Mouse (Mus musculus) thymus, adult 18-20 months (tissue): ENCODE measurements at regions not wholly inside any gene's neighbourhood (a gene's known extent, or its start where the extent isn't known, plus 50 kb on each side); places are given as distances from the start of the nearest gene placed in this dataset.

Source experiments
- DNase-seq, 2 experiments: peaks; one replicate each; pipeline ENCODE4 v3.0.0; 2022; ENCODE audit warnings: mixed read lengths in 2 of 2

- no peak for DNase-seq
Measured at GRCm38 (mm10) chr7:40766142-40766541, 132.0 kb upstream of the Vstm2b start.

GRCm38 (mm10) chr7:40776220-40776619 is 121.9 kb upstream of the Vstm2b start:
- DNase-seq = no peak

- no peak for DNase-seq
Measured at GRCm38 (mm10) chr7:40784906-40785305, 113.2 kb upstream of the Vstm2b start.

- no peak for DNase-seq
Measured at GRCm38 (mm10) chr7:40786758-40787157, 111.4 kb upstream of the Vstm2b start.

- no peak for DNase-seq
Measured at GRCm38 (mm10) chr7:40788486-40788885, 109.6 kb upstream of the Vstm2b start.

GRCm38 (mm10) chr7:40794458-40795207 is 103.5 kb upstream of the Vstm2b start:
- no peak for DNase-seq

GRCm38 (mm10) chr7:40799794-40800193 is 98.3 kb upstream of the Vstm2b start:
- DNase-seq = no peak

GRCm38 (mm10) chr7:40801291-40801690 is 96.8 kb upstream of the Vstm2b start:
- no peak for DNase-seq

GRCm38 (mm10) chr7:40805211-40805610 is 92.9 kb upstream of the Vstm2b start:
- no peak for DNase-seq

- no peak for DNase-seq
Measured at GRCm38 (mm10) chr7:40805866-40806265, 92.3 kb upstream of the Vstm2b start.

- DNase-seq = no peak
Measured at GRCm38 (mm10) chr7:40812952-40813351, 85.2 kb upstream of the Vstm2b start.

- no peak for DNase-seq
Measured at GRCm38 (mm10) chr7:40825141-40825742, 72.9 kb upstream of the Vstm2b start.

- DNase-seq = no peak
Measured at GRCm38 (mm10) chr7:40829526-40829925, 68.6 kb upstream of the Vstm2b start.

GRCm38 (mm10) chr7:40831583-40831982 is 66.5 kb upstream of the Vstm2b start:
- DNase-seq = no peak

- no peak for DNase-seq
Measured at GRCm38 (mm10) chr7:40842344-40842992, 55.7 kb upstream of the Vstm2b start.

GRCm38 (mm10) chr7:40846512-40846911 is 51.6 kb upstream of the Vstm2b start:
- no peak for DNase-seq
